Mouse (Mus musculus) left cerebral cortex, postnatal 36 days (tissue): ENCODE data around the gene Fam120a. TPM values are rescaled to one million over a fixed set of nuclear protein-coding genes. Genes with fewer than 3 reads are reported as not detected.

ENCODE experiments used
- DNase-seq, 2 experiments: peaks; one replicate each; pipeline ENCODE4 v3.0.0; 2021 to 2022; ENCODE audit warnings: low spot score in 2 of 2, mixed read lengths in 1 of 2
- intact Hi-C: fragments of 180-260 bp; cut with DNase I; formaldehyde crosslinking; loops from one replicate; pipeline ENCODE4 v1.15.1; 2025
- total RNA-seq, 2 experiments: library from RNA; stranded (reverse); gene quantifications; 2 replicates each; pipeline ENCODE4 v1.2.3; 2021

Gene Fam120a
- total RNA-seq, 2 experiments from 2014 or later: 105 to 119 TPM

DNA sequence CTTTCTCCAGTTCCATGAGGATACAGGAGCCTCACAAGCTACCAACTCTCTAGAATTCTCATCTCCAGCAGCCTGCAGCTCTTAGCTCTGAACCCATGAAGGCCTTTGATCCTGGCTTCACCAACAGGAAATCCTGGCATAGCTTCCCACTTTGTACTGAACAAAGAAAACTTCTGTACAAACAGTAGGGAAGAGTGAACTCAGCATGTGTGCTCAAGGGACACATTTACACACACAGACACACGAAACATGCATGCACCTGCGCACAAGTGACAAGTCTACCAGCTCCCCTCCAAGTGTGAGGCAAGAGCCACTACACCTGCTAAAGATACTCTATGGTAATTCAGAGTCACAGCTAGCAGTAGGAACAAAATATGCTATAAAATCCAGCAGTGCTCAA, 45.1 kb downstream of the Fam120a start:
- intact Hi-C loops: no loop called here
- DNase-seq: no peak

DNA sequence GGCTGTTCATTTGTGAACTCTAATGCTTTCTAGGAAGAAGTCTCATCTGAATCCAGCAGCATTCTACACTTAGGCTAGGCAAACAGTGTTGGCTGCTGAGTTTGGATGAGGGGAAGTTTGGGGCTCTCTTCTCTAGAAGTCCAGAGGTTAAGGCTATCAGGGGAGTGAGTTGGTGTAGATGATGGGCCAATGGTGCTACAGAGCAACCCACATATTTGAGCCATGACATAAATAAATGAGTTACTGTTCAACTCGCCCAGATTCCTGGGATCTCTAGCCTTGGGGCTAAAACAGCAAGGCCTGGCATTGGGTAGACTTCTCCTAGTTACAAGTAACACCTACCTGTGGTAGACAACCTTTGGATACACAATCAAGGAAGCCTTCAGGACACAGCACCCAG, 46.6 kb downstream of the Fam120a start:
- no peak for DNase-seq
- intact Hi-C loops: no loop called here

DNA sequence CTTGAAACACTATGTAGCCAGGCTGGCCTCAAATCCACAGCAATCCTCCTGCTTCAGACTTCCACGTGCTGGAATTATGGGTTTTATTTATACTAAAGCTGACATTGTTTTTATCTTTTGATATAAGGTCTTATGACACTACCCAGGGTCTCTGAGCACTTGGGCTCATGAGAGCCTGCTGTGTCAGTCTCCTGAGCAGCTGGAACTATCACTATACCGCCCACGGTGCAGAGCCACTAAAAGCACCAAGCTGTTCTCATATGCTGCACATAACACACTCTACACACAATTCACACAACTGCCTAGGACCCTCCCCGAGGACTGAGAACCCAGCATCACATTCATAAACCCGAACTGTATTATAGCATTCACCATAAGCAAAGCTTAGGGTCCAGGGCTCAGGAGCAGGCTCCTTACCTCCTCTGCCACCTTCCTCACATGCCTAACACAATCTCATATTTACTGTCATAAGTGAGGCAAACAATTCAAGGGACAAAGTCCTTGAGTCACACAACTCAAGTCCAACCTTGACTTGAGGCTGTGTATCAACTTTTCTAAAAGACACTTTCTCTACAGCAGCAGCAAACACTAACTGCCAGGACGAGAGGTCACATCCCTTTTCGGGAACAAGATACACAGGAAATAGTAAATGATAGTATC, 47.9 kb downstream of the Fam120a start:
- DNase-seq: no peak
- intact Hi-C loops: no loop called here

- intact Hi-C loops: no loop called here
These were observed 50.7 kb downstream of the Fam120a start for GRCm38 (mm10) chr13:48917113-48917599.

DNA sequence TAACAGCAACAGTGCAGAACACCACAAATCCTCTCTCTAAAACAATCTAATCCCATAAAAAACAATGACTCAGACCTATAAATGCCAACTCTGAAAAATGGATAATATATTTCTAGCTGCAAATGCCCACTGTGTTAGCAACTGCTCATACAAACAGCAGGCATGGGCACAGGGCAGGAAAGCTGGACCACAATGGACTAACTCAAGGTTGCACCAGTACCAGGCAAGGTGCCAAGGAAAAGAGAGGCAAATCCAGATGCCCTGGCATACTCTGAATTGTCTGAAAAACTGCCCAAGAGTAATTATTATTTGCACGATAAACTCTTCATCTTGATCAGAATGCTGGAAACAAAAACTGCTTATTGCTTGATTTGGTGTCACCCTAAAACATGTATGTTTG, 54.1 kb downstream of the Fam120a start:
- DNase-seq: no peak
- intact Hi-C loops: no loop called here

More at GRCm38 (mm10) chr13:48917113-48917599, 50.7 kb downstream of the Fam120a start:
- no peak for DNase-seq

GRCm38 (mm10) chr13:48913141-48913540, 54.7 kb downstream of the Fam120a start:
- intact Hi-C loops: no loop called here
- no peak for DNase-seq

DNA sequence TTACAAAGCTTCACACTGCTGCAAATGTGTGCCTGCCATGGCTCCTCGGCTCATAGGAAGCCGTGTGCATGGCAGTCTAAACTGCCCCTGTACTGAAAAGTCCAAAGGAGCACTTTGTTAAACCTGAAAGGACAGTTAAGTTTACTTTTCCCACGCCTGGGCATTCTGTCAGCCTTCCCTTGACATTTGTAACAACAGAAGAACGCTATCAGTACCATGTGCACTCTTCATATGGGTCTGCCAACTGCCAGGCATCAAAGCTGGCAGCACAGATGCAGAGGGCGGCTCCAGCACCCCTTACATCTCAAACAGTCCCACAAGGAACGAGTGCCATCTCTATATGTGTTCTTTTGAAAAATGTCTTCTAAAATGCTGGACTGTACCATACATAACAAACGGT, 56.4 kb downstream of the Fam120a start:
- no peak for DNase-seq

GRCm38 (mm10) chr13:48905458-48905857, 62.4 kb downstream of the Fam120a start:
- intact Hi-C loops: no loop called here
- no peak for DNase-seq

More for the DNA sequence above, 56.4 kb downstream of the Fam120a start:
- intact Hi-C loops: no loop called here

- intact Hi-C loops: no loop called here
- no peak for DNase-seq
These were observed 72.4 kb downstream of the Fam120a start for GRCm38 (mm10) chr13:48895376-48895775.

DNA sequence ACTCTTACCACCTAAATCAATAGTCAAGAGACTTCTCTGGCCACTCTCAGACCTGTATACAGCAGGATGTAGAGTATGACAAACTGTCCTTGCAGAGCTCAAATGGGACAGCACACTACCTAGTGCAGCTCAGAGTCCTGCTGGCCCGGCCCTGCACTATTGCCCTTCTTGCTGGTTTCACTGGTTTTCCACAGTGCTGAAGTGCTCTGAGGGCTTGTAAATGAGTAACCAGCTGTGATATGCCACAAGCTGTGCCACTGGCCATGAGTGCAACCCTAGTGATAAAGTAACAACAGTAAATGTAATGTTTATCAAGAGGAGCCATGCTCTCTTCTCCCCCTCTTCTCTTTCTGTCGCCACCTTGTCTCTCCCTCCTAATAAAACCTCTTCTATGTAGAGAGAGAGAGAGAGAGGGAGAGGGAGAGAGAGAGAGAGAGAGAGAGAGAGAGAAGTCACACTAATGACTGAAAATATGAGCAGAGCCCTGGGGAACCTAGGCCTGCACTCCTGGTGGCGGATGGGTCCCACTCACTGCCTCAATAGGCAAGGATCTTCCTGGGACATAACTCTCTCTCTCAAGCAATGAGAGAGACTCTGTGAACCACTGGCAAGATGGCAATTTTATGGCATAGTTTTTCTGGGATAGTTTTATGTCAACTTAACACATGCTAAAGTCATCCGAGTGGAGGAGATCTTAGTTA, 77.4 kb downstream of the Fam120a start:
- intact Hi-C loops: no loop called here
- DNase-seq: no peak

- peak; percentile 98 to 99 for DNase-seq
- intact Hi-C loops: no loop called here
These were observed 89.3 kb downstream of the Fam120a start for GRCm38 (mm10) chr13:48878534-48878933.

GRCm38 (mm10) chr13:48877805-48878204, 90.0 kb downstream of the Fam120a start:
- no peak for DNase-seq
- intact Hi-C loops: no loop called here

- intact Hi-C loops: loop anchor here (5.0 kb wide), 1 partner anchor 95 kb away; the partner anchor contains the start of gene Fam120a
- no peak for DNase-seq
These were observed 95.1 kb downstream of the Fam120a start for GRCm38 (mm10) chr13:48872726-48873125.

DNA sequence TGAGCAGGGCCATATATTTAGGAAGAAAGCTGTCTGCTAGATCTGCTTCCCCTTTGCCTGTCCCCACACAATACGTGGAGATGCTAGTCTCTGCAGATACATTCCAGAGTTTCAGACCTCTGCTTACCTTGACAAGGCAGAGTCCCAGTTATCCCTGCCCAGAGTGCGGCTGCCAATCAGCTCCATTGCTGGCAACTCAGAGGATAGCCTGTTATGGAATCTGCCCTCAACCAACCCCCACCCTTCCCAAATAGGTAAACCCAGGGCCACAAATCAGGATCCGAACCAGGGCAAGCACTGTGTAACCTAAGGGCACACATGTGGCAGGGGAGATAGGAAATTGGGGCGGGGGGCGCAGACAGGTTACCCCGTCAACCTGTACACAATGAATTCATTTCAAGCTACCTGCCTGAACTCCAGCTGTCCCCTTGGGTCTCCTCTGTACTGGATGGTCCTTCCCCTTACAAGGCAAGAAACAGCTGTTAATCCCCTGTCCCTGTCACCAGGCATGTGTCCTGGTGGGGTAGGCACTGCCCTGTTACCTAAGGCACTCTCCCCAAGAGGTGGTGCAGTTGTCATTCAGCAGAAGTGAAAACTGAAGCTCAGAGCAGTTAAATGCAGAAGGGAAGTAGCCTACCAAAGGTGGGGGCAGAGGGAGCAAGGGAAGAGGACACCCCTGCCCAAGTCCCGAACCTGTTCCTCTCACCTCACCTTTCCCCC, 95.8 kb downstream of the Fam120a start:
- intact Hi-C loops: loop anchor here (5.0 kb wide), 1 partner anchor 95 kb away; the partner anchor contains the start of gene Fam120a
- DNase-seq: no peak

DNA sequence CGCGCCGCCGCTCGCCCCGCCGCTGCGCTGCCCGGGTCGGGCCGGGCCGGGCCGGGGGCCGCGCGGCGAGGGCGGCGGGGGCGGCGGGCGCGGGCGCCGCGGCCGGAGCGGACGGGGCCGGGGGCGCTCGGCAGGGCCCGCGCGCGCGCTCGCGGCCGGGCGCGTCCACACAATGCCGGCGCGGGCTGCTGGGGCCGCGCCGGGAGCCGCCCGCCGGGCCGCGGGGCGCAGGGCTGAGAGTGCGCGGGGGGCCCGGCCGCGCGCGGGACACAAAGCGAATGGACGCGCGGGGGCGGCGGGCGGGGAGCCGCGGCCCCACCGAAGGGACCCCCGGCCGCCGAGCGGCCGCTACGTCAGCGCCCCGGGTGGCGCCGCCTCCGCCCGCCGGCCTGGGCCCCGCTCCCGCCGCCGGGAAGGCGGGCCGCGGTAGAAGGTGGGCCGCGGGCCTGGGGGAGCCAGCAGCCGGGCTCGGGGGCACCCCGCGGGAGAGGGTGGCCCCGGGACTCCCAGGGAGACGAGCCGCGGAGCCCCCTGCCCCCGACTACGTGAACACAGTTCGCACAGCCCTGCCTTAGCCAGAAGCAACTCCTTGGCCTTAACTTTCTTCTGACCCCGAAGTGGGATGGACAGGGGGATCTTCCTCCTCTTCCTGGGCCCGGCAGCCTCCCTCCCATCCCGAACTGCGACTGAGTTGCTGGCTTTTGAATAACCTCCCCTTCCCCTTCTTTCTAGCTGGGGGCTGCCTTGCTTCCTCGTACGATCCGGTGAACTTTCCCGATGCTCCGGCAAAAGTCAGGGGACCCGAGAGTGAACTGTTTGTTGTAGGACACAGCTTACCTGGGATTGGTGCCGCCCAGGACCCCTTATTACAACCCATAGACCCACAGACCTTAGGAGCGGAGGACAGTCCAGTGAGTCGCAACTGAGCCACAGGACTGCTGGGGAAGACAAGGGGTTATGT, 96.8 kb downstream of the Fam120a start, which contains the start of gene Phf2:
Phf2 (minus strand) TSS at position 349 of the 961 bp plus-strand sequence.
- intact Hi-C loops: loop anchor here (5.0 kb wide), 1 partner anchor 96 kb away; the partner anchor contains the start of gene Fam120a
- peak in 1 of 2 experiments; percentile 52 for DNase-seq

- intact Hi-C loops: loop anchor here (5.0 kb wide), 1 partner anchor 97 kb away; the partner anchor contains the start of gene Fam120a
- peak; percentile 41 to 42 for DNase-seq
These were observed 97.7 kb downstream of the Fam120a start for GRCm38 (mm10) chr13:48869950-48870770.

DNA sequence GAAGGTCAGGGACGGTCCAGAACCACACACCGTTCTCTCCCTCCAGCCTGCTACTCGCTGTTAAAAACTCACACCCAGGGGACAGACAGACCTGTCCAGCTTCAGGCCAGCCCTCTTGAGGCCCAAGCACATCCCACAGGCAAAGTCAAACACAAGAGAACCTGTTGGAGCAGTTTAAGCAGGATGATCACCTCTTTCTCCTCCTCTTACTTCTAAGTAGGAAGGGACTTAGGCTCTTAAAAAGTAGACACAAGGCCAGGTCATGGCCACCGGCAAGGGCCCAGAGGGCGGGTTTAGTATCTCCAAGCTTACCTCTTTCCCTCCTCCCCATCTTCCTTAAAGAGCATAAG, 98.2 kb downstream of the Fam120a start:
- intact Hi-C loops: no loop called here
- no peak for DNase-seq

DNA sequence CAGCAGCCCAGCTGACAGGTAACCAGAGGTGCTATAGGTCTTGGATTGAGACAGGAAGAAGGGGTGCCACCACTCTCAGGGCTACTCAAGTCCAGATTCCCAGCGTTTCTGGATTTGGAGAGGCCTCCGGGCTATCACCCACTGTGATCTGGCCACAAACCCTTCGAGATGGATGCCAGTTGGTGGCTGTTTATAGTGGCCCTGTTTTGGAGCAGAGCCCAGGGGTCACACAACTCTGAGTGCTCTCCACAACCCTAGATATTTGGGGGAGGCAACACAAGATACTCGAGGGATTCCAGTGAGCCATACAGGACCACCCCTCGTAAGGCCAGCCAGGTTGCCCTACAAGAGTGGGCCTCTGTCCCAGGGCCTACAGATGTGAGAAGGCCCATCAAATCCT, 98.7 kb downstream of the Fam120a start:
- intact Hi-C loops: no loop called here
- no peak for DNase-seq
